Mouse (Mus musculus) cortical plate, adult 2 months (tissue): ENCODE measurements around the gene Gm28374.

ENCODE experiments used
- CTCF ChIP-seq: fragments of 200-500 bp; IDR thresholded peaks from 2 replicates; pipeline ENCODE4 v1.5.1; 2011; ENCODE audit warnings: mild to moderate bottlenecking, control low read depth, low read length; ENCODE audit not compliant: insufficient read depth; ENCODE audit errors: extremely low read depth
- POLR2A ChIP-seq: fragments of 200-500 bp; IDR thresholded peaks from 2 replicates; pipeline ENCODE4 v1.6.1; 2011; ENCODE audit warnings: mild to moderate bottlenecking, low read length, control low read depth; ENCODE audit not compliant: insufficient read depth; ENCODE audit errors: extremely low read depth

DNA sequence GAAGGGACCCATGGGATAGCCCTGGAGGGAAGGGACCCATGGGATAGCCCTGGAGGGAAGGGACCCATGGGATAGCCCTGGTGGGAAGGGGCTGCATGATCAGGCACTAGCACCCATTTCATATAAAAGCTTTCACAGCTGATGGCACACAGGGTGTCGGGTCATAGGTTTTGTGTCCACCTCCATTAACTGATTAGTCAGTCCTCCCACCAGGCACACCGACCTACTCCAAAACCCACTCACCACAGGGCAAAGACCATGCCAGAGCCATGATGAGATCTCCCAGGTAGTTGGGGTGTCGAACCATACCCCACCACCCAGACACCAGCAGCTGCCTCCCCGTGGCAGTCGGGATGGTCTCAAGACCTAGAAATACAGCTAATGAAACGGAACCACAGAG is 19.0 kb downstream of the Gm28374 start:
- TF ChIP-seq CTCF = no peak
- TF ChIP-seq POLR2A = no peak
